Mouse (Mus musculus) midbrain, postnatal 0 days (tissue): ENCODE data around the gene Syde2. TPM values are rescaled to one million over a fixed set of nuclear protein-coding genes. Genes with fewer than 3 reads are reported as not detected.

Experiments
- ATAC-seq: fragments of 200-750 bp; cut with Nextera tagmentation; 2 replicates; pipeline ENCODE4 v1.8.0; 2017; ENCODE audit warnings: moderate number of reproducible peaks, mild to moderate bottlenecking, moderate TSS enrichment, moderate library complexity; ENCODE audit not compliant: low FRiP score
- DNase-seq: peaks from one replicate; pipeline ENCODE4 v3.0.0-alpha.2; 2015; ENCODE audit warnings: low spot score
- H3K27ac ChIP-seq: fragments of 300-500 bp; sonication (generic); 2 replicates; pipeline ENCODE4 v1.5.1; 2014; ENCODE audit warnings: low read depth, mild to moderate bottlenecking, low read length, mixed read lengths
- H3K27me3 ChIP-seq: fragments of 300-500 bp; sonication (generic); 2 replicates; pipeline ENCODE4 v1.6.1; 2014; ENCODE audit warnings: low read length, control low read depth, mixed read lengths; ENCODE audit not compliant: insufficient read depth
- H3K36me3 ChIP-seq: fragments of 300-500 bp; sonication (generic); 2 replicates; pipeline ENCODE4 v1.6.1; 2014; ENCODE audit warnings: low read length, control low read depth, mixed read lengths; ENCODE audit not compliant: insufficient read depth
- H3K4me1 ChIP-seq: fragments of 300-500 bp; sonication (generic); 2 replicates; pipeline ENCODE4 v1.6.1; 2014; ENCODE audit warnings: mild to moderate bottlenecking, control low read depth, antibody characterized with exemption, low read length, mixed read lengths; ENCODE audit not compliant: insufficient read depth
- H3K4me2 ChIP-seq: fragments of 300-500 bp; sonication (generic); 2 replicates; pipeline ENCODE4 v1.6.1; 2014; ENCODE audit warnings: low read depth, mild to moderate bottlenecking, low read length, mixed read lengths; ENCODE audit not compliant: poor library complexity, severe bottlenecking
- H3K4me3 ChIP-seq: fragments of 300-500 bp; sonication (generic); 2 replicates; pipeline ENCODE4 v1.5.1; 2014; ENCODE audit warnings: low read depth, mild to moderate bottlenecking, low read length, moderate library complexity
- H3K9ac ChIP-seq: fragments of 300-500 bp; sonication (generic); replicated peaks from 2 replicates; pipeline ENCODE4 v1.6.1; 2014; ENCODE audit warnings: mild to moderate bottlenecking, low read length, moderate library complexity, mixed read lengths; ENCODE audit not compliant: poor library complexity, severe bottlenecking
- H3K9me3 ChIP-seq: fragments of 300-500 bp; sonication (generic); 2 replicates; pipeline ENCODE4 v1.6.1; 2016; ENCODE audit warnings: low read length, control low read depth
- CTCF ChIP-seq: IDR thresholded peaks from 2 replicates; pipeline ENCODE4 v1.5.1; 2016; ENCODE audit warnings: antibody characterized with exemption, mild to moderate bottlenecking
- WGBS: fragments of 180-500 bp; shearing (Covaris S2); extraction: QIAGEN DNeasy Blood & Tissue Kit; methylation state at CpG from one replicate; pipeline ENCODE4 v1.1.7; 2014; 5-methylcytosine and 5-hydroxymethylcytosine counted together
- polyA plus RNA-seq: library from polyadenylated mRNA; unstranded; fragments of >200 nt; fragmentation: Nextera tagmentation; extraction: Ambion mirVana; gene quantifications from 2 replicates; pipeline ENCODE4 v1.2.1, GENCODE M21; 2015
- total RNA-seq: library from RNA; depleted of rRNA; stranded (reverse); fragments of >200 nt; gene quantifications from 2 replicates; pipeline ENCODE4 v1.2.3, GENCODE M21; 2014

The Syde2 gene
- total and polyA plus RNA-seq, 2 experiments from 2014 or later: 0.32 to 4.2 TPM

DNA sequence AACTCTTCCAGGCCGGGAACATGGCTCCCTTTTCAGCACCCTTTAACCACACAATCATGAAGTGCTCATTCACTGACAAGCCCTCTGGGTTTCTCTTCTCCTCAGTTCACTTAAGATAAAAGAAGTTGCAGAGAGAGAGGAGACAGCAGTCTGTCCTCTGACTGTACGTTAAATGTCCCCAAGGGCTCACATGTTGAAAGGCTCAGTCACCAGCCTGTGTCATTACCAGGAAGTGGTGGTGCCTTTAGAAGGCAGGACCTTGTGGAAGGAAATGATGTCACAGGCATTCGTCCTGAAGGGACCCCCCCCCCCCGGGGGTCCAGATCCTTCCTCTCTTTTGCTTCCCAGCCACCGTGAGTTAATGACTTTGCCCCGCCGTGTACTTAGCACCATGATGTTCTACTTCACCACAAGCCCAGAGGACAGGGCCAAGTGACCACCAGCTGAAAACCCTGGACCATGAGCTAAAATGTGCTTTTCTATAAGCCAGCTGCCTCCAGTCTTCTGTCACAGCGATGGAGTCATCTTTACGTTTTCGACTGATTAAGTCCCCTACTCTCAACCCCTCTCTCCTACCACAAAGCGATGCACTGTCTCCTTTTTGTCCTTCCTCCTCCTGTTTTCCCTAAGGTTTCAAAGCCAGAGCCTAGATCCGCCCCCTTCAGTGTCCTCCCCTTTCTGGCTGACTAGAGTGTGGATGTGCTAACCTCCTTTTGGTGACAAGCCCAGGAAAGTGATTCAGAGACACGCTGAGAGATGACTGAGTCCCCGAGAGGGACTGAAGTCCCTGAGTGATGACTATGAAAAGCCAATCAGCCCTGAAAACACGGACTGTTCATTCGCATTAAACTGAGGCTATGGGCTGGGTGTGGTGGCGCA lies 36.1 kb upstream of the Syde2 start:
- H3K9ac ChIP-seq: no peak overlapping the region
- H3K9me3 ChIP-seq: no peaks in the 10 kb centered on the region
- H3K4me3 ChIP-seq: no peak overlapping the region
- WGBS: 71% methylated on average over 16 of the region's 17 CpGs
- TF ChIP-seq CTCF: no peak
- no peaks in the 10 kb centered on the region for H3K36me3 ChIP-seq
- H3K27ac ChIP-seq: no peak overlapping the region
- H3K27me3 ChIP-seq: no peaks in the 10 kb centered on the region
- ATAC-seq: no peak
- no peak for DNase-seq
- H3K4me1 ChIP-seq: no peaks in the 10 kb centered on the region
- no peak overlapping the region for H3K4me2 ChIP-seq

DNA sequence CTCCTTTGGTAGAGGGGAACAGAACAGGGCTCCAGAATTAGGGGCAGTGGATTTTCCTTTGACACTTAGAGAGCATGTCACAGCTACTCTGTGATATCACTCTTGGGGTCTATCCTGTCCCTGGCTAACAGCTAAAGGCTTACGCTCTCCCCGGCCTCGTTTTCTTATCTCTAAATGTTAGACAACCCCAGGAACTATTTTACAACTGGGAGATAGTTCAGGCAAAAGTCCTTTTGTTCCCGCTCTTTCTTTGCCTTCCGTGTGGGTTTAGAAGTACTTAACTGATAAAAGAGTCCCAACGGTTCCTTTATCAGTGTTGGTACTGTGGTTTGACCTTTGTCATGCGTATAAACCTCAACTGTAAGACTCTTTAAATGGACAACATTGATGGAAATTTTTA lies 34.7 kb upstream of the Syde2 start:
- Histone ChIP-seq H3K27me3 (no peaks in the 10 kb centered on the region), H3K27ac (no peak overlapping the region), H3K9me3 (no peaks in the 10 kb centered on the region), H3K36me3 (no peaks in the 10 kb centered on the region), H3K4me3 (no peak overlapping the region), H3K9ac (no peak overlapping the region), H3K4me1 (no peaks in the 10 kb centered on the region), H3K4me2 (no peak overlapping the region)
- TF ChIP-seq CTCF: no peak
- 86% methylated on average over 7 of the region's 7 CpGs for WGBS
- no peak for DNase-seq
- no peak for ATAC-seq

DNA sequence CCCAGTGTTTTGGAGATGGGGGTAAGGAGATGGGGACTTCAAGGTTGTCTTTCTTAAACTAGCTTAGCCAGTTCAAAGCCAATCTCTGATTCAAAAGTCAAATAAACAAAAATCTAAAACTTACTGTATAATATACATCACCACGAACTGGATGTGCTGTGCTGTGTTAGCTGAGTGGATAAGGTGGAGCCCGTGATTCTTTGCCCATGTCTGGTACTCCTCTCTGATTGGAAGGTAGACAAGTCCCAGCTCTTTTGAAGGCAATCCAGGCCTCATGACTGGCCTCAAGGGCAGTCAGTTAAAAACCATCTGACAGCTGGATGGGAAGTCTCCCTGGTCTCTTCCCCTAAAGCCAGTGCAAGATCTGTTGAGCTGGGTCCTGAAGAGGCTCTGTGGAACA lies 34.3 kb upstream of the Syde2 start:
- H3K36me3 ChIP-seq: no peaks in the 10 kb centered on the region
- no peak for ATAC-seq
- no peak overlapping the region for H3K27ac ChIP-seq
- H3K4me2 ChIP-seq: no peak overlapping the region
- no peak overlapping the region for H3K4me3 ChIP-seq
- H3K27me3 ChIP-seq: no peaks in the 10 kb centered on the region
- no peak for DNase-seq
- no peak overlapping the region for H3K9ac ChIP-seq
- WGBS: 92% methylated on average over 2 of the region's 2 CpGs
- H3K4me1 ChIP-seq: no peaks in the 10 kb centered on the region
- TF ChIP-seq CTCF: no peak
- H3K9me3 ChIP-seq: no peaks in the 10 kb centered on the region

DNA sequence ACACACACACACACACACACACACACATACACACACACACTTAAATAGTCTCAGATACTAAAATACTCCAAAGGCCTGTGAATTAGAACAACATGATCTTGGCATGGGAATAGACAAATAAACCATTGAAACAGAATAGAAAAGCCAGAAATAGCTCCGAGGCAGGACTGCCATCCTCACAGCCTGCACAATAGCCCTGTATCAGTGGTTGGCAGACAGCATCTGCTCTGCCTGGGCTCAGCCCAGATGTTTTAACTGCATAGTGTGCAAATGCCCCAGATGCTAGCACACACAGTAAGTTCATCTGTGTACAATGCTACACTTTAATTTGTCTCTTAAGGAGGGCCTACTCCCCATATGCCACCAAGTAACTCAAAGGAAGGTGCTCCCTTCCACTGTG lies 27.8 kb upstream of the Syde2 start:
- ATAC-seq (no peak), DNase-seq (no peak)
- TF ChIP-seq CTCF: no peak
- 57% methylated on average over 1 of the region's 1 CpGs for WGBS
- Histone ChIP-seq H3K36me3 (no peaks in the 10 kb centered on the region), H3K9me3 (no peaks in the 10 kb centered on the region), H3K27me3 (peaks cover 9% of the 10 kb centered on the region; the same call in 1 of the 2 replicates), H3K4me1 (peaks cover 5% of the 10 kb centered on the region; the same call in 1 of the 2 replicates), H3K4me3 (no peak overlapping the region), H3K27ac (no peak overlapping the region), H3K9ac (no peak overlapping the region), H3K4me2 (no peak overlapping the region)

DNA sequence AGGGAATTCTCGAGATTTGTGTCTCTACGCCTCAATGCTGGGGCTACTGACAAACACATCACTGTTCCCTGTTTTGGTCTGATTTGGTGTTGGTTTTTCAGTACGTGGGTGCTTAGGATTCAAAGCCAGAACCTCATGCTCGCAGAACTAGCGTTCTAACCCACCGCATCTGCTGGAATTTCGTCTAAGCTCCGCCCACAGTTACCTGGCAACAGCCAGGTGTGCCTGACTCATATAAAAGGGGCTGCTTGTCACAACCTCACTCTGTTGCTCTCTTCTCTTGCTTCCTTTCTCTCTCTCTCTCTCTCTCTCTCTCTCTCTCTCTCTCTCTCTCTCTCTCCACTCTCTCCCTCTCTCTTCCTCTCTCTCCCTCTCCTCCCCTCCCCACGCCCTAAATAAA lies 25.3 kb upstream of the Syde2 start:
- no peak overlapping the region for H3K27ac ChIP-seq
- no peak for TF ChIP-seq CTCF
- H3K9me3 ChIP-seq: no peaks in the 10 kb centered on the region
- peaks cover 5% of the 10 kb centered on the region; the same call in 1 of the 2 replicates for H3K4me1 ChIP-seq
- H3K4me2 ChIP-seq: no peak overlapping the region
- peaks cover 9% of the 10 kb centered on the region; the same call in 1 of the 2 replicates for H3K27me3 ChIP-seq
- DNase-seq: no peak
- no peak overlapping the region for H3K4me3 ChIP-seq
- H3K36me3 ChIP-seq: no peaks in the 10 kb centered on the region
- no peak overlapping the region for H3K9ac ChIP-seq
- ATAC-seq: no peak
- 23% methylated on average over 9 of the region's 9 CpGs for WGBS
